Mouse (Mus musculus) liver, postnatal 0 days (tissue): ENCODE measurements at regions not wholly inside any gene's neighbourhood (a gene's known extent, or its start where the extent isn't known, plus 50 kb on each side); places are given as distances from the start of the nearest gene placed in this dataset.
A peak's percentile ranks its signal among the peaks of the same experiment; 100 is the strongest.

Experiments used
- ATAC-seq: fragments of 200-750 bp; cut with Nextera tagmentation; 2 replicates; pipeline ENCODE4 v1.8.0; 2017; ENCODE audit warnings: mild to moderate bottlenecking, moderate library complexity
- DNase-seq: peaks from one replicate; pipeline ENCODE4 v3.0.0-alpha.2; 2016
- H3K27ac ChIP-seq: fragments of 300-500 bp; sonication (generic); 2 replicates; pipeline ENCODE4 v1.5.1; 2014; ENCODE audit warnings: antibody characterized with exemption, moderate library complexity, mild to moderate bottlenecking, low read depth
- H3K27me3 ChIP-seq: fragments of 300-500 bp; sonication (generic); 2 replicates; pipeline ENCODE4 v1.6.1; 2014; ENCODE audit warnings: low read length, control low read depth, mixed read lengths; ENCODE audit not compliant: insufficient read depth
- H3K36me3 ChIP-seq: fragments of 300-500 bp; sonication (generic); replicated peaks from 2 replicates; pipeline ENCODE4 v1.6.1; 2014; ENCODE audit warnings: mild to moderate bottlenecking, control low read depth, low read length, moderate library complexity, mixed read lengths; ENCODE audit not compliant: insufficient read depth
- H3K4me1 ChIP-seq: fragments of 300-500 bp; sonication (generic); 2 replicates; pipeline ENCODE4 v1.6.1; 2014; ENCODE audit warnings: antibody characterized with exemption, mild to moderate bottlenecking, control low read depth; ENCODE audit not compliant: insufficient read depth
- H3K4me2 ChIP-seq: fragments of 300-500 bp; sonication (generic); 2 replicates; pipeline ENCODE4 v1.6.1; 2014; ENCODE audit warnings: low read depth, mild to moderate bottlenecking, low read length, moderate library complexity, mixed read lengths
- H3K4me3 ChIP-seq: fragments of 300-500 bp; sonication (generic); 2 replicates; pipeline ENCODE4 v1.5.1; 2014; ENCODE audit warnings: low read depth, low read length
- H3K9ac ChIP-seq: fragments of 300-500 bp; sonication (generic); replicated peaks from 2 replicates; pipeline ENCODE4 v1.6.1; 2014; ENCODE audit warnings: mild to moderate bottlenecking, moderate library complexity
- H3K9me3 ChIP-seq: fragments of 300-500 bp; sonication (generic); 2 replicates; pipeline ENCODE4 v1.6.1; 2016; ENCODE audit warnings: mild to moderate bottlenecking, control low read depth, low read length, mixed read lengths
- CTCF ChIP-seq: sonication (generic); IDR thresholded peaks from 2 replicates; pipeline ENCODE4 v1.5.1; 2016; ENCODE audit warnings: antibody characterized with exemption, low read depth
- EP300 ChIP-seq: IDR thresholded peaks from 2 replicates; pipeline ENCODE4 v1.6.1; 2016; ENCODE audit warnings: antibody characterized with exemption, low read depth, mild to moderate bottlenecking
- WGBS: fragments of 180-500 bp; shearing (Covaris S2); extraction: QIAGEN DNeasy Blood & Tissue Kit; methylation state at CpG from one replicate; pipeline ENCODE4 v1.1.7; 2014; ENCODE audit not compliant: insufficient replicate concordance; 5-methylcytosine and 5-hydroxymethylcytosine counted together

GRCm38 (mm10) chr10:68842023-68842735 is 118.7 kb downstream of the Tmem26 start:
- H3K4me2 ChIP-seq: peak overlapping the region; percentile 56
- no peaks in the 10 kb centered on the region for H3K4me1 ChIP-seq
- H3K9ac ChIP-seq: no peak overlapping the region
- 32% methylated on average over 13 of the region's 13 CpGs for WGBS
- DNase-seq: no peak
- no peaks in the 10 kb centered on the region for H3K36me3 ChIP-seq
- H3K4me3 ChIP-seq: 0 out of 2 replicates have a peak overlapping the region, but pooled peaks have one; percentile 10
- no peaks in the 10 kb centered on the region for H3K9me3 ChIP-seq
- no peak for ATAC-seq
- TF ChIP-seq CTCF (no peak), EP300 (peak; percentile 43; the same call in 1 of the 2 replicates)
- H3K27ac ChIP-seq: peak overlapping the region; percentile 48; the same call in 1 of the 2 replicates
- H3K27me3 ChIP-seq: no peaks in the 10 kb centered on the region

- no peak overlapping the region for H3K27ac ChIP-seq
- no peaks in the 10 kb centered on the region for H3K4me1 ChIP-seq
- H3K27me3 ChIP-seq: no peaks in the 10 kb centered on the region
- 46% methylated on average over 4 of the region's 4 CpGs for WGBS
- no peaks in the 10 kb centered on the region for H3K36me3 ChIP-seq
- no peak overlapping the region for H3K9ac ChIP-seq
- H3K4me3 ChIP-seq: no peak overlapping the region
- no peak overlapping the region for H3K4me2 ChIP-seq
- no peaks in the 10 kb centered on the region for H3K9me3 ChIP-seq
- DNase-seq (no peak), ATAC-seq (no peak)
- TF ChIP-seq CTCF (peak; percentile 35), EP300 (no peak)
Observed at GRCm38 (mm10) chr10:68844066-68844465, 120.6 kb downstream of the Tmem26 start.

DNA sequence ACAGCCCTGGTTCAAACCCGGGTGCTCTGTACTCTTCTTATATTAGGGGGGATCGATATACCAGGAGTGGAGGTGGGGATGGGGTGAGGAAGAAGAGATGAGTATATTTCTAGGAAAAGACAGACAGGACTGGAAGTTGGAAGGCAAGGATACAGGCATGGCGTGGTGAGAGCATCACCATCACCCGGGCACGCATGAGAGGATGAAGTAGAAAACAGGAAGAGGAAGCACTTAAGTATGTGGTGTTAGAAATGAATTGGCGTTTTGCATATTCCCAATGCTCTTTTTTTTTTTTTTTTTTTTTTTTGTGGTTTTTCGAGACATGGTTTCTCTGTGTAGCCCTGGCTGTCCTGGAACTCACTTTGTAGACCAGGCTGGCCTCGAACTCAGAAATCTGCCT is 121.2 kb downstream of the Tmem26 start:
- ATAC-seq (no peak), DNase-seq (no peak)
- H3K4me1 ChIP-seq: no peaks in the 10 kb centered on the region
- no peak overlapping the region for H3K27ac ChIP-seq
- H3K4me3 ChIP-seq: no peak overlapping the region
- H3K36me3 ChIP-seq: no peaks in the 10 kb centered on the region
- WGBS: 49% methylated on average over 8 of the region's 8 CpGs
- H3K9me3 ChIP-seq: no peaks in the 10 kb centered on the region
- no peak for TF ChIP-seq CTCF
- TF ChIP-seq EP300: no peak
- no peak overlapping the region for H3K9ac ChIP-seq
- no peak overlapping the region for H3K4me2 ChIP-seq
- H3K27me3 ChIP-seq: no peaks in the 10 kb centered on the region

- no peak overlapping the region for H3K4me3 ChIP-seq
- 86% methylated on average over 3 of the region's 3 CpGs for WGBS
- ATAC-seq (no peak), DNase-seq (no peak)
- no peaks in the 10 kb centered on the region for H3K27me3 ChIP-seq
- no peaks in the 10 kb centered on the region for H3K9me3 ChIP-seq
- H3K27ac ChIP-seq: no peak overlapping the region
- no peak overlapping the region for H3K4me2 ChIP-seq
- TF ChIP-seq CTCF: no peak
- no peak for TF ChIP-seq EP300
- no peak overlapping the region for H3K9ac ChIP-seq
- no peaks in the 10 kb centered on the region for H3K36me3 ChIP-seq
- H3K4me1 ChIP-seq: no peaks in the 10 kb centered on the region
Observed at GRCm38 (mm10) chr10:68851153-68851552, 127.7 kb downstream of the Tmem26 start.

DNA sequence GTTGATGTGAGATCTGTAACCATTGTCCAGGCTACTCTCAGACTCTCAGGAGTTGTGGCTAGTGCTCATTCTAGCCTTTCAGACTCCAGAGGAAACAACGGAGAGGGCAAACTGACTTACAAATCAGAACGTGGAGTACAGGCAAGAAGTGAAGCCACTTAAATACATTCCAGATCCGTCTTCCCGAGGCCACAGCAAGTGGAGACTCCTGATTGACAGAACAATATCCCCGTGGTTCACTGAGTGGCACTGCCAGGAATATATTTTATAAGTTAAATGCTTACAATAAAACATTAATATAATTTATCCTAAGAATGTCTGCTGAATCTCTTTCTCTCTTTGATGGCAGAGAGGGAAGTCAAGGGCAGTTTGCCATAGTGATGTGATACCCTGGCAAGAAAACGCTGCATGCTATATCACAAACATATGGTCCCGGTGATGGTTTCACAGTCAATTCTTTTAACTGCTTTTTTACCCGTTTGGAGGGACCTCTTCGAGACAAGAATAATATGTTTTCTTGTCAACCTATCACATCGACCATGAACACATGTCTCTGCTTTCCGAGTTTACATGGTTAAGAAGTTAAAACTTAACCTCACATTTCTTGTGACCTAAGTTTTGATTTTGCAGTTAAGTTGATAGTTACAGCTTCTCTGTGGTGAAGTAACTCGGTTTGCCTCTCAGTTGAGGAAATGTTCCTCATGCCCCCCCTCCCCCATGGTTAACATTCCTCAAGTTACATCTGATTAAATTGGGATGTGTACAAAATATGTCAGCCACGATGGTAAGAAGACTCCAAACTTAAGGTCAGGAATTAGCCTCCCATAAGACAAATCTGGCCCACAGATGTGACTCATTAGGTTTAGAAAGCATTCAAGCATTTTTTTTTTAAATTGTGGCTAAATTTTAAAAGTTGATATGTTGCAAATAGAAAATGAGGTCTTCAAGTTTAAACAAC is 132.8 kb downstream of the Tmem26 start:
- no peak overlapping the region for H3K9ac ChIP-seq
- no peak for ATAC-seq
- H3K27me3 ChIP-seq: no peaks in the 10 kb centered on the region

More for the DNA sequence above, 132.8 kb downstream of the Tmem26 start:
- Histone ChIP-seq H3K4me2 (no peak overlapping the region), H3K4me1 (no peaks in the 10 kb centered on the region), H3K27ac (no peak overlapping the region), H3K9me3 (no peaks in the 10 kb centered on the region), H3K36me3 (no peaks in the 10 kb centered on the region), H3K4me3 (no peak overlapping the region)
- 67% methylated on average over 13 of the region's 13 CpGs for WGBS
- no peak for DNase-seq
- TF ChIP-seq EP300: no peak
- no peak for TF ChIP-seq CTCF
